Mouse (Mus musculus) midbrain, embryonic 14.5 days (tissue): ENCODE measurements around the gene Wars. TPM values are rescaled to one million over a fixed set of nuclear protein-coding genes. Genes with fewer than 3 reads are reported as not detected.
A peak's percentile ranks its signal among the peaks of the same experiment; 100 is the strongest.

Source experiments
- ATAC-seq: fragments of 200-750 bp; cut with Nextera tagmentation; 2 replicates; pipeline ENCODE4 v1.8.0; 2017; ENCODE audit warnings: moderate number of reproducible peaks, moderate library complexity; ENCODE audit not compliant: low FRiP score, low TSS enrichment
- DNase-seq: peaks from one replicate; pipeline ENCODE4 v3.0.0-alpha.2; 2015
- H3K27ac ChIP-seq: fragments of 300-500 bp; sonication (generic); replicated peaks from 2 replicates; pipeline ENCODE4 v1.5.1; 2014; ENCODE audit warnings: mild to moderate bottlenecking, low read depth, low read length, moderate library complexity
- H3K27me3 ChIP-seq: fragments of 300-500 bp; sonication (generic); 2 replicates; pipeline ENCODE4 v1.6.1; 2014; ENCODE audit warnings: low read length, control low read depth, mixed read lengths; ENCODE audit not compliant: control insufficient read depth, insufficient read depth
- H3K36me3 ChIP-seq: fragments of 300-500 bp; sonication (generic); 2 replicates; pipeline ENCODE4 v1.6.1; 2014; ENCODE audit warnings: low read length, control low read depth; ENCODE audit not compliant: control insufficient read depth, insufficient read depth
- H3K4me1 ChIP-seq: fragments of 300-500 bp; sonication (generic); 2 replicates; pipeline ENCODE4 v1.6.1; 2014; ENCODE audit warnings: mild to moderate bottlenecking, antibody characterized with exemption, low read length, control low read depth; ENCODE audit not compliant: control insufficient read depth, insufficient read depth
- H3K4me2 ChIP-seq: fragments of 300-500 bp; sonication (generic); 2 replicates; pipeline ENCODE4 v1.6.1; 2014; ENCODE audit warnings: mild to moderate bottlenecking, low read length, moderate library complexity
- H3K4me3 ChIP-seq: fragments of 300-500 bp; sonication (generic); replicated peaks from 2 replicates; pipeline ENCODE4 v1.5.1; 2014; ENCODE audit warnings: low read depth, low read length
- H3K9ac ChIP-seq: fragments of 300-500 bp; sonication (generic); replicated peaks from 2 replicates; pipeline ENCODE4 v1.6.1; 2014; ENCODE audit warnings: mild to moderate bottlenecking, low read length, moderate library complexity
- H3K9me3 ChIP-seq: fragments of 300-500 bp; sonication (generic); 2 replicates; pipeline ENCODE4 v1.6.1; 2016; ENCODE audit warnings: low read length, control low read depth, mixed read lengths; ENCODE audit not compliant: control insufficient read depth
- WGBS: fragments of 180-500 bp; shearing (Covaris S2); extraction: QIAGEN DNeasy Blood & Tissue Kit; methylation state at CpG from one replicate; pipeline ENCODE4 v1.1.7; 2014; 5-methylcytosine and 5-hydroxymethylcytosine counted together
- polyA plus RNA-seq: library from polyadenylated mRNA; unstranded; fragments of >200 nt; fragmentation: Nextera tagmentation; extraction: Ambion mirVana; gene quantifications from 2 replicates; pipeline ENCODE4 v1.2.1, GENCODE M21; 2014

Wars gene
- polyA plus RNA-seq: 96.4 and 110 TPM in 2 replicates

- H3K9me3 ChIP-seq: no peaks in the 10 kb centered on the region
- under 1% methylated on average over 58 of the region's 58 CpGs for WGBS
- H3K27ac ChIP-seq: peak within 1 kb of the TSS; percentile 52; the same call in 1 of the 2 replicates
- H3K36me3 ChIP-seq: peaks cover 24% of the 10 kb centered on the region
- H3K4me3 ChIP-seq: peak within 1 kb of the TSS; percentile 84
- H3K27me3 ChIP-seq: no peaks in the 10 kb centered on the region
- ATAC-seq (peak; percentile 100), DNase-seq (peak; percentile 97)
- H3K9ac ChIP-seq: peak within 1 kb of the TSS; percentile 77
- peaks cover 15% of the 10 kb centered on the region for H3K4me1 ChIP-seq
- peak within 1 kb of the TSS; percentile 93 for H3K4me2 ChIP-seq
These were observed at the start of gene Wars for GRCm38 (mm10) chr12:108893715-108894431. Gene Wars (minus strand): TSS chr12:108894174.

- 80% methylated on average over 14 of the region's 14 CpGs for WGBS
- H3K36me3 ChIP-seq: no peaks in the 10 kb centered on the region
- ATAC-seq (no peak), DNase-seq (peak; percentile 29)
- H3K9me3 ChIP-seq: no peaks in the 10 kb centered on the region
- 0 out of 2 replicates have a peak, but pooled peaks cover 3% of the 10 kb centered on the region for H3K4me1 ChIP-seq
- no peaks in the 10 kb centered on the region for H3K27me3 ChIP-seq
- H3K9ac ChIP-seq: no peak overlapping the region
- H3K4me2 ChIP-seq: no peak overlapping the region
- no peak overlapping the region for H3K4me3 ChIP-seq
- H3K27ac ChIP-seq: no peak overlapping the region
These were observed 48.4 kb upstream of the Wars start for GRCm38 (mm10) chr12:108942203-108942923.

- H3K4me2 ChIP-seq: no peak overlapping the region
- no peak overlapping the region for H3K27ac ChIP-seq
- H3K4me1 ChIP-seq: 0 out of 2 replicates have a peak, but pooled peaks cover 3% of the 10 kb centered on the region
- no peak for ATAC-seq
- no peak overlapping the region for H3K4me3 ChIP-seq
- no peak for DNase-seq
- no peaks in the 10 kb centered on the region for H3K9me3 ChIP-seq
- H3K27me3 ChIP-seq: no peaks in the 10 kb centered on the region
- no peak overlapping the region for H3K9ac ChIP-seq
- H3K36me3 ChIP-seq: no peaks in the 10 kb centered on the region
- WGBS: 69% methylated on average over 2 of the region's 2 CpGs
These were observed 47.3 kb upstream of the Wars start for GRCm38 (mm10) chr12:108941282-108941681.

GRCm38 (mm10) chr12:108940255-108940654 lies 46.3 kb upstream of the Wars start:
- H3K36me3 ChIP-seq: no peaks in the 10 kb centered on the region
- H3K4me3 ChIP-seq: no peak overlapping the region
- H3K9ac ChIP-seq: no peak overlapping the region
- no peak overlapping the region for H3K27ac ChIP-seq
- H3K9me3 ChIP-seq: no peaks in the 10 kb centered on the region
- 44% methylated on average over 1 of the region's 1 CpGs for WGBS
- H3K4me1 ChIP-seq: 0 out of 2 replicates have a peak, but pooled peaks cover 3% of the 10 kb centered on the region
- H3K27me3 ChIP-seq: no peaks in the 10 kb centered on the region
- DNase-seq: no peak
- no peak for ATAC-seq
- H3K4me2 ChIP-seq: no peak overlapping the region

GRCm38 (mm10) chr12:108939317-108939716 lies 45.3 kb upstream of the Wars start:
- H3K4me2 ChIP-seq: no peak overlapping the region
- 0 out of 2 replicates have a peak, but pooled peaks cover 3% of the 10 kb centered on the region for H3K4me1 ChIP-seq
- no peaks in the 10 kb centered on the region for H3K36me3 ChIP-seq
- DNase-seq (peak; percentile 38), ATAC-seq (no peak)
- no peaks in the 10 kb centered on the region for H3K27me3 ChIP-seq
- H3K4me3 ChIP-seq: no peak overlapping the region
- 0 out of 2 replicates have a peak overlapping the region, but pooled peaks have one; percentile 20 for H3K27ac ChIP-seq
- 53% methylated on average over 9 of the region's 9 CpGs for WGBS
- no peak overlapping the region for H3K9ac ChIP-seq
- H3K9me3 ChIP-seq: no peaks in the 10 kb centered on the region

- ATAC-seq (no peak), DNase-seq (no peak)
- H3K36me3 ChIP-seq: no peaks in the 10 kb centered on the region
- H3K27ac ChIP-seq: 0 out of 2 replicates have a peak overlapping the region, but pooled peaks have one; percentile 20
- H3K9ac ChIP-seq: no peak overlapping the region
- H3K4me1 ChIP-seq: 0 out of 2 replicates have a peak, but pooled peaks cover 3% of the 10 kb centered on the region
- no peaks in the 10 kb centered on the region for H3K9me3 ChIP-seq
- H3K4me2 ChIP-seq: no peak overlapping the region
- no peaks in the 10 kb centered on the region for H3K27me3 ChIP-seq
- WGBS: 84% methylated on average over 5 of the region's 5 CpGs
- H3K4me3 ChIP-seq: no peak overlapping the region
These were observed 44.9 kb upstream of the Wars start for GRCm38 (mm10) chr12:108938844-108939243.

- Histone ChIP-seq H3K4me1 (no peaks in the 10 kb centered on the region), H3K27ac (no peak overlapping the region), H3K9ac (no peak overlapping the region), H3K4me3 (no peak overlapping the region), H3K27me3 (no peaks in the 10 kb centered on the region), H3K4me2 (no peak overlapping the region), H3K36me3 (no peaks in the 10 kb centered on the region), H3K9me3 (no peaks in the 10 kb centered on the region)
- WGBS: 92% methylated on average over 4 of the region's 4 CpGs
- ATAC-seq (no peak), DNase-seq (no peak)
These were observed 43.5 kb upstream of the Wars start for GRCm38 (mm10) chr12:108937506-108937905.

GRCm38 (mm10) chr12:108936834-108937233 lies 42.9 kb upstream of the Wars start:
- no peak overlapping the region for H3K4me2 ChIP-seq
- WGBS: 58% methylated on average over 6 of the region's 6 CpGs

More at GRCm38 (mm10) chr12:108936834-108937233, 42.9 kb upstream of the Wars start:
- Histone ChIP-seq H3K9ac (no peak overlapping the region), H3K4me3 (no peak overlapping the region), H3K36me3 (no peaks in the 10 kb centered on the region), H3K4me1 (0 out of 2 replicates have a peak, but pooled peaks cover under 1% of the 10 kb centered on the region), H3K27ac (no peak overlapping the region), H3K27me3 (no peaks in the 10 kb centered on the region), H3K9me3 (no peaks in the 10 kb centered on the region)
- ATAC-seq (no peak), DNase-seq (no peak)
